Mouse (Mus musculus): ENCODE results near the gene Nop10. TPM values are rescaled to one million over a fixed set of nuclear protein-coding genes. Genes with fewer than 3 reads are reported as not detected.

Nop10 gene
- polyA plus RNA-seq (2012; rRNA removed) = 100 and 126 TPM in 2 replicates

GRCm38 (mm10) chr2:112261748-112262653, at the start of gene Nop10:
Nop10 (plus strand) TSS chr2:112261926.
- Histone ChIP-seq H3K27me3 (ENCODE audit: control insufficient read depth, insufficient read depth, low read length) (no peaks in the 10 kb centered on the region), H3K27ac (ENCODE audit: control insufficient read depth, insufficient read depth, low read length) (no peak within 1 kb of the TSS), H3K4me3 (ENCODE audit: control insufficient read depth, insufficient read depth, low read length) (peak within 1 kb of the TSS; percentile 60), H3K36me3 (ENCODE audit: control insufficient read depth, insufficient read depth, low read length) (no peaks in the 10 kb centered on the region), H3K4me1 (replicated peaks; ENCODE audit: control insufficient read depth, insufficient read depth, low read length) (no peaks in the 10 kb centered on the region; the same call in 1 of the 2 replicates)
- DNase-seq = peak; percentile 86
- TF ChIP-seq POLR2A (IDR thresholded peaks at IDR 0.05; ENCODE audit: control insufficient read depth, extremely low read depth, insufficient read depth, low read length, poor library complexity) = peak; percentile 92
- peak; percentile 63; the same call in 1 of the 2 replicates for TF ChIP-seq CTCF (IDR thresholded peaks at IDR 0.05; ENCODE audit: borderline replicate concordance, control insufficient read depth, extremely low read depth, insufficient read depth, low read length, poor library complexity)
- under 1% methylated on average over 36 of the region's 36 CpGs for WGBS

DNA sequence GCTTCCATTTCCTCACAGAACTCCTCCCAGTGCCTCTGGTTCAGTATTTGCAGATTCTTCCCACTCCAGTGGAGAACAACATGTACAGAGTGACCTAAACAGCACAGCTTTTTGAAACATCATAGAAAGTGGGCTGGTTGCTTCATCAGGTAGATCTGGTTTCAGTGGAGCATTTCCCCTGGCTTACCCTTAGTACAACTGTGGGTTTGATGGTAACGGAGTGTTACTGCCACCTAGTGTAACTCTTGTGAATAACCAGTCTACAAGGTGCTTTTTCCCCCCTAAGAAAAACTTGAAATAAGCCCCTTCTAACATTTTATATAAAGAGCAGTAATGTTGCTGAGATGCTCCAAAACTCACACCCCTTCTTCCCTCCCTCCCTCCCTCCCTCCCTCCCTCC, 45.7 kb upstream of the Nop10 start:
- no peak for TF ChIP-seq CTCF (IDR thresholded peaks at IDR 0.05; ENCODE audit: borderline replicate concordance, control insufficient read depth, extremely low read depth, insufficient read depth, low read length, poor library complexity)
- TF ChIP-seq POLR2A (IDR thresholded peaks at IDR 0.05; ENCODE audit: control insufficient read depth, extremely low read depth, insufficient read depth, low read length, poor library complexity) = no peak
- Histone ChIP-seq H3K4me3 (ENCODE audit: control insufficient read depth, insufficient read depth, low read length) (no peak overlapping the region), H3K4me1 (replicated peaks; ENCODE audit: control insufficient read depth, insufficient read depth, low read length) (no peaks in the 10 kb centered on the region), H3K27me3 (ENCODE audit: control insufficient read depth, insufficient read depth, low read length) (no peaks in the 10 kb centered on the region), H3K27ac (ENCODE audit: control insufficient read depth, insufficient read depth, low read length) (no peak overlapping the region), H3K36me3 (ENCODE audit: control insufficient read depth, insufficient read depth, low read length) (no peaks in the 10 kb centered on the region)
- DNase-seq = no peak
- WGBS = 11% methylated on average over 1 of the region's 1 CpGs

- Histone ChIP-seq H3K27ac (ENCODE audit: control insufficient read depth, insufficient read depth, low read length) (no peak overlapping the region), H3K4me1 (replicated peaks; ENCODE audit: control insufficient read depth, insufficient read depth, low read length) (no peaks in the 10 kb centered on the region), H3K4me3 (ENCODE audit: control insufficient read depth, insufficient read depth, low read length) (no peak overlapping the region), H3K36me3 (ENCODE audit: control insufficient read depth, insufficient read depth, low read length) (no peaks in the 10 kb centered on the region), H3K27me3 (ENCODE audit: control insufficient read depth, insufficient read depth, low read length) (no peaks in the 10 kb centered on the region)
- TF ChIP-seq POLR2A (IDR thresholded peaks at IDR 0.05; ENCODE audit: control insufficient read depth, extremely low read depth, insufficient read depth, low read length, poor library complexity) (no peak), CTCF (IDR thresholded peaks at IDR 0.05; ENCODE audit: borderline replicate concordance, control insufficient read depth, extremely low read depth, insufficient read depth, low read length, poor library complexity) (no peak)
- DNase-seq = no peak
- 47% methylated on average over 6 of the region's 6 CpGs for WGBS
These were observed 44.1 kb upstream of the Nop10 start for GRCm38 (mm10) chr2:112217614-112218013.

- 30% methylated on average over 5 of the region's 5 CpGs for WGBS
These were observed 40.8 kb upstream of the Nop10 start for GRCm38 (mm10) chr2:112220880-112221279.

GRCm38 (mm10) chr2:112222607-112223006, 39.1 kb upstream of the Nop10 start:
- 19% methylated on average over 5 of the region's 5 CpGs for WGBS
- no peaks in the 10 kb centered on the region for H3K4me1 ChIP-seq (replicated peaks; ENCODE audit: control insufficient read depth, insufficient read depth, low read length)

More at GRCm38 (mm10) chr2:112220880-112221279, 40.8 kb upstream of the Nop10 start:
- no peak for DNase-seq
- H3K4me1 ChIP-seq (replicated peaks; ENCODE audit: control insufficient read depth, insufficient read depth, low read length) = no peaks in the 10 kb centered on the region
- H3K27me3 ChIP-seq (ENCODE audit: control insufficient read depth, insufficient read depth, low read length) = no peaks in the 10 kb centered on the region
- no peak overlapping the region for H3K27ac ChIP-seq (ENCODE audit: control insufficient read depth, insufficient read depth, low read length)
- no peak overlapping the region for H3K4me3 ChIP-seq (ENCODE audit: control insufficient read depth, insufficient read depth, low read length)
- no peaks in the 10 kb centered on the region for H3K36me3 ChIP-seq (ENCODE audit: control insufficient read depth, insufficient read depth, low read length)
- no peak for TF ChIP-seq POLR2A (IDR thresholded peaks at IDR 0.05; ENCODE audit: control insufficient read depth, extremely low read depth, insufficient read depth, low read length, poor library complexity)
- TF ChIP-seq CTCF (IDR thresholded peaks at IDR 0.05; ENCODE audit: borderline replicate concordance, control insufficient read depth, extremely low read depth, insufficient read depth, low read length, poor library complexity) = no peak

GRCm38 (mm10) chr2:112224356-112224755, 37.4 kb upstream of the Nop10 start:
- 66% methylated on average over 4 of the region's 4 CpGs for WGBS
- no peak overlapping the region for H3K4me3 ChIP-seq (ENCODE audit: control insufficient read depth, insufficient read depth, low read length)
- no peaks in the 10 kb centered on the region for H3K27me3 ChIP-seq (ENCODE audit: control insufficient read depth, insufficient read depth, low read length)
- H3K36me3 ChIP-seq (ENCODE audit: control insufficient read depth, insufficient read depth, low read length) = no peaks in the 10 kb centered on the region
- DNase-seq = no peak
- H3K27ac ChIP-seq (ENCODE audit: control insufficient read depth, insufficient read depth, low read length) = no peak overlapping the region
- TF ChIP-seq CTCF (IDR thresholded peaks at IDR 0.05; ENCODE audit: borderline replicate concordance, control insufficient read depth, extremely low read depth, insufficient read depth, low read length, poor library complexity) (no peak), POLR2A (IDR thresholded peaks at IDR 0.05; ENCODE audit: control insufficient read depth, extremely low read depth, insufficient read depth, low read length, poor library complexity) (no peak)
- H3K4me1 ChIP-seq (replicated peaks; ENCODE audit: control insufficient read depth, insufficient read depth, low read length) = no peaks in the 10 kb centered on the region

More at GRCm38 (mm10) chr2:112222607-112223006, 39.1 kb upstream of the Nop10 start:
- H3K4me3 ChIP-seq (ENCODE audit: control insufficient read depth, insufficient read depth, low read length) = no peak overlapping the region
- H3K27ac ChIP-seq (ENCODE audit: control insufficient read depth, insufficient read depth, low read length) = no peak overlapping the region
- H3K27me3 ChIP-seq (ENCODE audit: control insufficient read depth, insufficient read depth, low read length) = no peaks in the 10 kb centered on the region
- TF ChIP-seq CTCF (IDR thresholded peaks at IDR 0.05; ENCODE audit: borderline replicate concordance, control insufficient read depth, extremely low read depth, insufficient read depth, low read length, poor library complexity) = no peak
- no peak for TF ChIP-seq POLR2A (IDR thresholded peaks at IDR 0.05; ENCODE audit: control insufficient read depth, extremely low read depth, insufficient read depth, low read length, poor library complexity)
- no peak for DNase-seq
- no peaks in the 10 kb centered on the region for H3K36me3 ChIP-seq (ENCODE audit: control insufficient read depth, insufficient read depth, low read length)

All from thymus, adult 2 months (tissue).